Mouse (Mus musculus): ENCODE results near the gene Tsku. TPM values are rescaled to one million over a fixed set of nuclear protein-coding genes. Genes with fewer than 3 reads are reported as not detected.
A peak's percentile ranks its signal among the peaks of the same experiment; 100 is the strongest.

Tsku gene
- total RNA-seq (2021), result 10 to 100 TPM; 10.3 to 12.1 TPM
- long read RNA-seq, experiment 1, partial matches to known transcripts, result 0 of 4 reads
- long read RNA-seq, experiment 1, other reads (novel, unspliced or antisense), result 2 of 4 reads
- long read RNA-seq, experiment 2, partial matches to known transcripts, result 1 of 2 reads
- long read RNA-seq, experiment 2, other reads (novel, unspliced or antisense), result 0 of 2 reads

GRCm38 (mm10) chr7:98361063-98361652 lies at the start of gene Tsku:
Gene Tsku, minus strand, starts transcription at chr7:98361328.
- DNase-seq (ENCODE audit: low spot score in 2 of 2), result peak; percentile 79 to 82

DNA sequence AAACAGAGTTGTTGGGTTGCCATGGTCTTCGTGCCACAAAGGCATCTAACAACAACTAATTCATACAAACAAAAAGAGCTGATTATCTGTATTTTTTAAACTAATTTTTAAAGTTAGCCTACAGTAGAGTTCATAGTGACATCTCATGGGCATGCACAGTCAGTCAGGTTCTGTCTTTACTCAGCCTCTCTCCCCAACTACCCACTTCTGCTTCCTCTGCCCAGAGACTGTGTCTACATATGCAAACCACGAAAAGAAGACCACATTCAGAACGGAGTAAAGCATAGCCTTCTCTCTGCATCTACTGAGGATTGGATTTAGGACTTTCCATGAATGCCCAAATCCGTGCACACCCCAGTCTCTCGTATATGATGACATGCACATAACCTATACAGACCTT lies 46.5 kb upstream of the Tsku start:
- no peak for DNase-seq (ENCODE audit: low spot score in 2 of 2)

GRCm38 (mm10) chr7:98403996-98404395 lies 42.9 kb upstream of the Tsku start:
- no peak for DNase-seq (ENCODE audit: low spot score in 2 of 2)

DNA sequence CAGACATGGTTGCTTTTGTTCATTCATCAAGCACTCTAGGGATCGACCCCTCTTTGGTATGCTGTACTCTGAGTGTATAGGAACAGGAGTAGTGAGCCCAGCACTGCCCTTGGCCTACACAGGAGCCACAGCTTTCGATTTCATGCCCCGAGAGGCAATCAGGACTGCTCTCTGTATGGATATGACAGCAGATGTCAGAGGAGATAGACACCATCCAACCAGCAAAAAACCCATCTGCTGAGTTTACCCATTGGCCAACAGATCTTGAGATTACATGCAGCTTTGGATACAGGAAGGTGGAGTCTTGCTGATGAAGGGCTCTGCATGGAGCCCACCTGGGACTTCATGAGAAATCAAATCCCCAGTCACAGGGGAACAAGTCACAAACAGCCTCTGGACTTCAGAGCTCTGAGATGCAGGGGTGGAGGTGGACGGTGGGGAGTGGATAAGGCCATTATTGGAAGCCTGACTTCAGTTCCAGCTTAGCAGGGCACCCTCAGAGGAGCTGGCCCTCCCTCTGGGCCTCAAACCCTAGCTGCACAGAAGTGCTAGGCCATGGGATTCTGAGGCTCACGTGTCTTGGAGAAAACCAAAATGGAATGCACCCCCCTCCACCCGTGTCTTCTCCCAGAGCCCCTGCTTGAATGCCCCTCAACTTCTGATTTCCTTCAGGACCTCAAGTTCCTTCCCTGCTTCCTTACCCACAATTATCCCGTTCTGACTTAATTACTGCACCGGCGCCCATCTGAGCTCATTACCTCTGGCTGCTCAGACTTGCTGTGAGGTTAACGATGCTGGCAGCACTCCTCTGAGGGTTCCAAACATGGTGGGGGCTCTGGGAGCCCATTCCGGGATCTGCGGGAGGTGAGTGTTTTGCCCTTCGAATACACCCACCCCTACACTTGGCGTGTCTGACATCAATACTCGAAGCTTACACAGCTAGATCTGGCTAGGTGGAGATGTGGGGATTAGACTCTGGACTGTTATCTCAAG lies 41.8 kb upstream of the Tsku start:
- no peak for DNase-seq (ENCODE audit: low spot score in 2 of 2)

GRCm38 (mm10) chr7:98392466-98393201 lies 31.5 kb upstream of the Tsku start:
- peak in 1 of 2 experiments; percentile 17 for DNase-seq (ENCODE audit: low spot score in 2 of 2)

DNA sequence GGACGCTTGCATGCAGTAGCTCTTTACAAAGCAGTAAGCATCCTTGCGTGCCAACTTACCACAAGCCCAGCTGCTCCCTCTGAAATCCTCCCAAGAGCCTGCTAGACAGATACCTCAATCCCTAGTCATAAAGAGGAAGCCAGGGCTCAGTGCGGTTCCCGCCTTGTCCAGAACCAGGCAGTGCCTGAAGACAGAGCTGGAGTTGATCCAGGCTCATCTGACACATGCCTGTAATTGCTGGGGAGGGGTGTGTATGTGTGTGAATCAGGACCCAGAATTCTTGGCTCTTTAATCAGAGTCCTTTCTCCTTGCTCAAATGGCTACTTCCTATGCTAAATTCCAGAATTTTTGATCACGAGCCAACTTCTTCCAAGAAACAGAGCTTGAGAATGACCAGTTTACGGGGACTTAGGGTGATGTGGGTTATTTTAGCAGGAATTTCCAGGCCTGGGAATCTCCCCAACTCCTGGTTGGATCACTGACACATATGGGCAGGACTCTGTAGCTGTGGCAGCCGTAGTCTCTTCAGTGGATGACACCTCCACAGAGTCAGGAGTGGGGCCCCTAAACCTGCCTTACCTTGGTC lies 30.3 kb upstream of the Tsku start:
- no peak for DNase-seq (ENCODE audit: low spot score in 2 of 2)

- no peak for DNase-seq (ENCODE audit: low spot score in 2 of 2)
These were observed 29.4 kb upstream of the Tsku start for GRCm38 (mm10) chr7:98390486-98390885.

GRCm38 (mm10) chr7:98389656-98390055 lies 28.5 kb upstream of the Tsku start:
- DNase-seq (ENCODE audit: low spot score in 2 of 2), result no peak

DNA sequence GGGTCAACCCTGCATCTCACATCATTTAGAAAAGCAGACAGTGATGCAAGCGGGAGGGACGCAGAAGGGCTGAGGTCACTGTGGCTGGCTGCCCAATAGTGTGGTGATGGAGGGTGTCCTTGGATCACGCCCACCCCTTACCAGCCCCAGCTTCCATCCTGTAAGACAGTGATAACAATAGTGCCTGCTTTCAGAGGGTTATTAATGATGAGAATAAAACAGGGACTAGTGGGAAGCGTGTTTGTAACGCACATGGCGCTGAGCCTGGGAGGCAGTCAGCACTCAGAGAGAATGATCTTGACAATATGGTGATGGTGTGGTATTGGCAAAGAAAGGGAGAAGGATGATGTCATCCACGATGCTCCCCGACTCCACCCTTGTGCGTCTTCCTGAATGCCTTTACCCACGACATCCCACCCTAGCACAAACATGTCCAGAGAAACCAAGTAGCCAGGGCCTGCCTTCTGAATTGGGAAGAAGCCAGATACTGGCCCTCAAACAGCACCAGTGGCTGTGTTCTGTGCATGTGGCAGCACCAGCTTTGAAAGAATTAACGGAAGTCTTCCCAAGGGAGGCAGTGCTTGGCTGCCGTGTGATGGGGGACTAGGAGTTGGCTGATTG lies 27.9 kb upstream of the Tsku start:
- DNase-seq (ENCODE audit: low spot score in 2 of 2), result no peak

- no peak for DNase-seq (ENCODE audit: low spot score in 2 of 2)
These were observed 26.1 kb upstream of the Tsku start for GRCm38 (mm10) chr7:98387201-98387600.

DNA sequence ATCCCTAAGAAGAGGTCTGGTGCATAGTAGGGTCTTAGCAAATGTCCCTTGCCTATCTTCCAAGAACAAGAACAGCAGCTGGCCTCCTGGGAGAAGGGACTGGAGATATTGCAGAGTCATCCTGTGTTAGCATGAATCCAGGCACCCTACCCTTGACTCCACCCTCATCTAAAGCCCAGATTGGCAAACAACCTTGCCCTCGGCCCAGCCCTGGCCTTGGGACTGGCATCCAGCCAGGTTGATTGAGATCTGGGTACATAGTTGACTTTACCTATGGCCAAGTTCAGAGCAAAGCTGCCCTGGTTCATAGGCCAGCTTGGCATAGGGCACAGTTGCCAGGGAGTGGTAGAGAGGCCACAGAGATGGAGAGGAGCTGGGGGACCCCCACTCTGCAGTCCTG lies 24.0 kb upstream of the Tsku start:
- no peak for DNase-seq (ENCODE audit: low spot score in 2 of 2)

- no peak for DNase-seq (ENCODE audit: low spot score in 2 of 2)
These were observed 22.2 kb upstream of the Tsku start for GRCm38 (mm10) chr7:98383337-98383736.

DNA sequence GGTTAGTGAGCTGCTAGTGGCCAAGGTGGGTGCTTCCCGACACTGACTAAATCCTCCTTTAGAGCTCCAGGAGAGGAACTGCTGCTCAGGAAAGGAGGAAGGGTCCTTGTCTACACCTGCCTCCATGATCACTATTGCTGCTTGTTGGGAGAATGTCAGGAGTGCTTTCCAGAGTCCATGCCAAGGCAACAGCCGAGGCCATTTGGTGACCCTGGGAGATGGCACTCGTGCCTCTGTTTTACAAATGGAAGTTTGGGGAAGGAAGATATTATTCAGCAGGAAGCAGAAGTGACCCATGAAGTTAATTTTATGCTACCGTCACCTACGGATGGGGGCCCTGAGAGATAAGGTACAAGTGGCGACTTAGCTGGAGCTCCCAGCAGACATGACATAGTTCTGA lies 21.7 kb upstream of the Tsku start:
- no peak for DNase-seq (ENCODE audit: low spot score in 2 of 2)

DNA sequence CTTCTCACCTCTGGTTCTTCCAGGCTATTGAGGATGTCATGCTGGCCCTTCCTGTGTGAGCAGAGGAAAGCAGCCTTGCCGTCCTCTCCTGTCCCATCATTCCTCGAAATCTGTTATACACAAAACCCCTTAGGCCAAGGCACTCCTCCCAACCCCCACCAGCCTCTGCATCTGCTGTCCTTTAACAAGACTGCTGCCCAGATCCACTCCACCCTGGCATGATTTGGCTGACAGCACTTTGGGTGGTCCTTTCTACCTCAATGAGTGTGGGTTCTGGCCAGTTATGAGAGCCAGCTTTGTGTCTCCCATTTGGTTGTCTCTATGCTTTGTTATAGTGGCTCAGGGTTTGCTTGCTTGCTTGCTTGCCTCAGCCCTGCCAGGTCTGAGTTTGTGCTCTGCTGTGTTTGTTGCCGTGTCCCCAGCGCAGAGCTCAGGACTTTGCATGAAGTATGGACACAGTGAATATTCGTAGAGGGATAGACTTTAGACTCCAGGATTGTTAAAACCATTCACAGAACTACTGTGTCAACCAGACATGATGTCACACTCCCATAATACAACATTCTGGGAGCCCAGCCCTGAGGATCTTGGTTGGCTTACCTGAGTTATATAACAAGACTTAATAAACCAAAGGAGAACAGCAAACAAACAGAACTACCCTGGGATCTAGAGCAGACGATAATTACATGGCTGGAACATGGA lies 19.2 kb upstream of the Tsku start:
- DNase-seq (ENCODE audit: low spot score in 2 of 2), result no peak

- DNase-seq (ENCODE audit: low spot score in 2 of 2), result no peak
These were observed 18.1 kb upstream of the Tsku start for GRCm38 (mm10) chr7:98379232-98379631.

- DNase-seq (ENCODE audit: low spot score in 2 of 2), result no peak
These were observed 16.1 kb upstream of the Tsku start for GRCm38 (mm10) chr7:98377257-98377656.

- no peak for DNase-seq (ENCODE audit: low spot score in 2 of 2)
These were observed 10.0 kb upstream of the Tsku start for GRCm38 (mm10) chr7:98371161-98371560.

DNA sequence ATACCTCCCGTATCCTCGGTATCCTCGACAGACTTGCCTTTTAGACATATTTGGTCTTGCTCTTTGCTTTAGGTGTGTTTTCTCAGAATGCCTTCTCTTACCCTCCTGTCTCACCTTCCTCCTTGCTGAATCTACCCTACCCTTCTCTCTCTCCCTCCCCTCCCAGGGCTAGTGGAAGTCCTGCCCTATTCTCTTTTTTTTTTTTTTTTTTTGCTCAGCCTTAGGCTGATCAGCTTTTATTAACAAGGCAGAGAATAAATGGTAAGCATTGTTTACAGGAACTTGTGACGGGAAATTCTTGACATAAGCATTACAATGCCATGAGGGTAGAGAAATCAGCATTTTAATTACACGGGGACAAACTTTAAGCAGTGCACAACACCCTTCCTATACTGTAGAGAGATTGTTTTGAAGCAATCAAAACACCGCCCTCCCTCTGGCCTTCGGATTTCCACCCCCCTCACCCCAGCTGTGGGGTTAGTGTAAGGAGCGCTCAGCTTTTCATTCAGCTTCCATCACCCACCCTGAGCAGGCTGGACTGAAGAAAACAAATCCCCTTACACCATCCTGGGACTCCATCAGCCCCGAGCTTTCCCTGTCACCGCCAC lies 8.7 kb upstream of the Tsku start:
- DNase-seq (ENCODE audit: low spot score in 2 of 2), result no peak

GRCm38 (mm10) chr7:98361662-98362061 lies 534 bp upstream of the Tsku start:
- DNase-seq (ENCODE audit: low spot score in 2 of 2), result no peak

DNA sequence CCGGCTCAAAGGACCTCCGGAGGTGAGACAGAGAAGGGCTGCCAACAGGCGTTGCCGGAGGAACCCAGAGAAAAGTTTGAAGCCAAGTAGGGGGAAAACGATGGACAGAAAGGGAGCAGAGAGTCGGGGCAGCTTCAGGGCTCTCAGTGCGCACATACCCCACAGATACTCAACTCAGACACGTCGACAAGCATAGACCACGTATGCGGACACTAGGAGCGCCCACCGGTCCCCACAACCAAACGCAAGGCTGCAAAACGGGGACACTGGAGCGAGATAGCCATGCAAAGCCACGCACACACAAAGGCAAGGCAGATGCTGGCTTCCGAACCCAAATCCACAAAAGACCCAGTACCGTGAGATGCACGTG lies 522 bp downstream of the Tsku start:
- DNase-seq (ENCODE audit: low spot score in 2 of 2), result no peak
